Mouse (Mus musculus): ENCODE measurements around the gene Lrch2. TPM values are rescaled to one million over a fixed set of nuclear protein-coding genes. Genes with fewer than 3 reads are reported as not detected.

Gene Lrch2
- polyA plus RNA-seq, 1 experiment from 2014 or later = 10.6 TPM

DNA sequence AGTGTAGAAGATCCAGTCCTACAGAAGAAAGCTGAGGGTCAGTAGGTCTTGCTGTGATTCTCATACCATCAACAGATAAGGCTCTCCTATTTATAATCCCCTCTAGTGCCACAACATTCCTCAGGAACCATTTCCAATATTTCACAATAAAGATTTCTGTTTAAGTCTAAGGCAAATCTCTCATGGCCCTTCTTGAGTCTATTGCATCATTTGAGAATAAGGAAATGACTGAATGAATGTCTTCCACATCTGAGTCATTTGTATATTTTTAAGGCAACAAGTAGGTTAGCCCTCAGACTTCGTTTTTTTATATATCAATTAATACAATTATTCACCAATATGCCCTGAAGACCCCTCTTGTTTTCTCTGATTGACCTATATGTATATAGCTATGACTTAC lies 124.8 kb downstream of the Lrch2 start, which contains the start of gene Il13ra2:
Gene Il13ra2 (minus strand): TSS at position 64 of the 400 bp plus-strand sequence.
- H3K4me3 ChIP-seq = no peak within 1 kb of the TSS
- H3K4me1 ChIP-seq = no peaks in the 10 kb centered on the region
- no peak within 1 kb of the TSS for H3K4me2 ChIP-seq (replicated peaks)
- no peak for ATAC-seq (ENCODE audit: low FRiP score)
- H3K27ac ChIP-seq = no peak within 1 kb of the TSS
- H3K27me3 ChIP-seq = no peaks in the 10 kb centered on the region
- H3K9me3 ChIP-seq (replicated peaks) = no peaks in the 10 kb centered on the region
- H3K36me3 ChIP-seq = no peaks in the 10 kb centered on the region
- no peak within 1 kb of the TSS for H3K9ac ChIP-seq
- WGBS = 63% methylated on average over 1 of the region's 1 CpGs

Other genes starting within 250 kb of the Lrch2 start
- 0.22 TPM in 1 of 2 replicates, not detected in the other for gene Il13ra2, start 124.9 kb downstream of the Lrch2 start, polyA plus RNA-seq (2016; fragmentation: Nextera tagmentation; extraction: Ambion mirVana)
- gene Vmn1r239-ps, start 100.4 kb downstream of the Lrch2 start, polyA plus RNA-seq (2016; fragmentation: Nextera tagmentation; extraction: Ambion mirVana) = not detected in 2 replicates
- not detected in 2 replicates for gene Gm15128, start 211.9 kb upstream of the Lrch2 start, polyA plus RNA-seq (2016; fragmentation: Nextera tagmentation; extraction: Ambion mirVana)

All from hindbrain, embryonic 12.5 days (tissue).